Comparison of ENCODE assay signal across 10 mouse cellular contexts in the genomic region with DNA sequence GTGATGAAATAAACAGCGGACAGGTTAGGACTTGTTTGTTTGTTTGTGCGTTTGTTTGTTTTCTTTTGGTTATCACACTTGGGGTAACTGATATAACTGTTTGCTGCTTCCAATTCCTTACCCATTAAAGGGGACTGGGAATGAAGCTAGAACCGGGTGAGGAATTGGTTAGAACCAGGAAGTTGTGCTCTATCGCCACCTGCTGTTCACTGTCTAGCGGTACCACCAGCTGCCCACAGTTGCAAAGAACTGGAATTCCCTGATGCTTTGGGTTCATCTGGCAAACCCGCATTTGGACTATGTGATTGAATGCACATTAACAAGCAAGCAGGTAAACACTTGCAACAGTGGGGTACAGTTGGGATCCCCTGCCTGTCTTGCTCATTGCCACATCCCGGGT. TPM values are rescaled to one million over a fixed set of nuclear protein-coding genes. Genes with fewer than 3 reads are reported as not detected.
DNase-seq lines count a peak whose midpoint lies in the region; ATAC-seq and TF ChIP-seq lines count a peak whose summit lies in the region.
"Had no signal": no experiment of that assay in that cellular context is flagged by ENCODE, and none has a peak within 500 bp of the region (broad histone marks: within the 10 kb centered on the region; RNA-seq: fewer than 3 reads in every experiment).

No protein-coding gene starts in this region.

- H3K27ac ChIP-seq in kidney, embryonic 16.5 days (ENCODE audit: low read length): no peak overlapping the region
- H3K27ac ChIP-seq in layer of hippocampus, adult 2 months: no peak overlapping the region
- H3K27ac ChIP-seq: embryonic facial prominence, embryonic 13.5 days had no signal

- TF ChIP-seq CTCF in Patski (IDR thresholded peaks at IDR 0.05): peak; percentile 88
- TF ChIP-seq CTCF in layer of hippocampus, adult 2 months (conservative IDR thresholded peaks at IDR 0.05): peak; percentile 95

- H3K4me3 ChIP-seq in kidney, embryonic 16.5 days (ENCODE audit: low read length): no peak overlapping the region
- H3K4me3 ChIP-seq in layer of hippocampus, adult 2 months: no peak overlapping the region
- H3K4me3 ChIP-seq: embryonic facial prominence, embryonic 13.5 days had no signal

- ATAC-seq in kidney, embryonic 16.5 days (ENCODE audit: low FRiP score, low TSS enrichment): no peak
- ATAC-seq in Patski: no peak
- peak; percentile 93 for ATAC-seq in common myeloid progenitor, adult 5-6 weeks (replicated peaks; ENCODE audit: low read depth, poor library complexity, severe bottlenecking)

- WGBS in kidney, embryonic 16.5 days: 24% methylated on average over 7 of the region's 7 CpGs

- no peak overlapping the region for H3K4me2 ChIP-seq in kidney, embryonic 16.5 days (replicated peaks; ENCODE audit: low read depth, low read length)
- H3K4me2 ChIP-seq: embryonic facial prominence, embryonic 13.5 days had no signal

- in situ Hi-C loops in Patski (cut with MboI; ENCODE audit: low pct_unique_long_range_greater_than_20kb): loop anchor here (5.0 kb wide), 1 partner anchor 71 kb away; no protein-coding TSS in a partner anchor

- POLR2A ChIA-PET in Patski (lab: Charles Lee): no interaction called here

- peak; percentile 61 for DNase-seq in kidney, adult 18-20 months
- DNase-seq in Patski (ENCODE audit: low read depth, low spot score): peak; percentile 3
- peak; percentile 20 to 39 for DNase-seq in heart, adult 9 months (ENCODE audit: low spot score in 2 of 2)
- DNase-seq in layer of hippocampus, adult 2 months (ENCODE audit: low spot score in 2 of 2): peak; percentile 70 to 80
- DNase-seq in lung, postnatal 36 days: peak; percentile 76
- DNase-seq in telencephalon, adult 2 months (ENCODE audit: low read depth, low spot score): peak; percentile 34

- CTCF ChIA-PET in Patski (lab: Charles Lee): interaction anchor here (0.5 to 1.9 kb wide), 15 partner anchors 10 to 137 kb away, joined by 3 to 10 read pairs (median 3); a partner anchor contains a TSS

- H3K36me3 ChIP-seq in kidney, embryonic 16.5 days (ENCODE audit: insufficient read depth, low read length): no peaks in the 10 kb centered on the region
- H3K36me3 ChIP-seq: embryonic facial prominence, embryonic 13.5 days had no signal

- H3K4me1 ChIP-seq in kidney, embryonic 16.5 days (ENCODE audit: insufficient read depth, low read length): no peaks in the 10 kb centered on the region

- H3K9me3 ChIP-seq in kidney, embryonic 16.5 days (ENCODE audit: low read length): peaks cover 4% of the 10 kb centered on the region; the same call in 1 of the 2 replicates

- H3K9ac ChIP-seq in kidney, embryonic 16.5 days (replicated peaks; ENCODE audit: low read length): no peak overlapping the region
- H3K9ac ChIP-seq: embryonic facial prominence, embryonic 13.5 days had no signal

- no peaks in the 10 kb centered on the region for H3K27me3 ChIP-seq in kidney, embryonic 16.5 days (ENCODE audit: insufficient read depth, low read length)
- peaks cover 26% of the 10 kb centered on the region for H3K27me3 ChIP-seq in Patski
- H3K27me3 ChIP-seq: embryonic facial prominence, embryonic 13.5 days had no signal

RNA-seq across cellular contexts. Expression of a gene that starts 6.8 kb away (rescaled TPM):
- not detected in 2 replicates for polyA plus RNA-seq in kidney, embryonic 16.5 days (2015; fragmentation: Nextera tagmentation; extraction: Ambion mirVana)
- not detected for polyA plus RNA-seq in Patski (2021)
- total RNA-seq in common myeloid progenitor, adult 5-6 weeks (2017): not detected in 2 replicates
- total RNA-seq in layer of hippocampus, adult 2 months (2021): not detected
- polyA plus RNA-seq: neural tube, embryonic 14.5 days had no signal

RNA-seq across cellular contexts. Expression of a gene that starts 11.5 kb away (rescaled TPM):
- 36.3 and 37.0 TPM in 2 replicates for polyA plus RNA-seq in kidney, embryonic 16.5 days (2015; fragmentation: Nextera tagmentation; extraction: Ambion mirVana)
- 27.3 TPM for polyA plus RNA-seq in Patski (2021)
- total RNA-seq in common myeloid progenitor, adult 5-6 weeks (2017): 31.2 and 41.1 TPM in 2 replicates
- 10 to 100 TPM; 26.1 to 26.4 TPM for total RNA-seq in layer of hippocampus, adult 2 months (2021)

RNA-seq across cellular contexts. Expression of a gene that starts 28.8 kb away (rescaled TPM):
- polyA plus RNA-seq in kidney, embryonic 16.5 days (2015; fragmentation: Nextera tagmentation; extraction: Ambion mirVana): 1,478 and 1,498 TPM in 2 replicates
- 1,746 TPM for polyA plus RNA-seq in Patski (2021)
- 5,315 and 5,374 TPM in 2 replicates for total RNA-seq in common myeloid progenitor, adult 5-6 weeks (2017)
- total RNA-seq in layer of hippocampus, adult 2 months (2021): 100 to 1,000 TPM; 440 to 441 TPM

RNA-seq across cellular contexts. Expression of a gene that starts 29.0 kb away (rescaled TPM):
- polyA plus RNA-seq in kidney, embryonic 16.5 days (2015; fragmentation: Nextera tagmentation; extraction: Ambion mirVana): 5.3 and 7.9 TPM in 2 replicates
- polyA plus RNA-seq in Patski (2021): not detected
- total RNA-seq in common myeloid progenitor, adult 5-6 weeks (2017): 7.5 and 9.4 TPM in 2 replicates
- 10 to 100 TPM; 30.8 to 31.7 TPM for total RNA-seq in layer of hippocampus, adult 2 months (2021)

RNA-seq across cellular contexts. Expression of a gene that starts 50.8 kb away (rescaled TPM):
- not detected in 2 replicates for polyA plus RNA-seq in kidney, embryonic 16.5 days (2015; fragmentation: Nextera tagmentation; extraction: Ambion mirVana)
- polyA plus RNA-seq in Patski (2021): not detected
- not detected in 2 replicates for total RNA-seq in common myeloid progenitor, adult 5-6 weeks (2017)
- total RNA-seq in layer of hippocampus, adult 2 months (2021): 100 to 1,000 TPM; 305 to 312 TPM
- polyA plus RNA-seq: embryonic facial prominence, embryonic 13.5 days had no signal

Comparison
In these comparisons a context has a peak if more than half of its experiments do, and no peak if none do; other contexts are left out.
1. DNase-seq: peak in every context shown above with its lines; median percentile 76 in lung, postnatal 36 days; 75 in layer of hippocampus, adult 2 months; 61 in kidney, adult 18-20 months; 34 in telencephalon, adult 2 months; 30 in heart, adult 9 months; 3 in Patski.
2. RNA of a gene that starts 28.8 kb away (total RNA-seq): 5,315 to 5,374 TPM in common myeloid progenitor, adult 5-6 weeks; 440 to 441 TPM in layer of hippocampus, adult 2 months; every median in the first group is over 10 times any median in the second.